Mouse (Mus musculus): ENCODE measurements around the gene Sorbs2. TPM values are rescaled to one million over a fixed set of nuclear protein-coding genes. Genes with fewer than 3 reads are reported as not detected.

Gene Sorbs2
- total RNA-seq, 2 experiments from 2014 or later, result 32.8 to 80.8 TPM

GRCm38 (mm10) chr8:45715330-45716027 is 207.9 kb downstream of the Sorbs2 start:
- no peak overlapping the region for H3K4me3 ChIP-seq
- no peak for DNase-seq
- intact Hi-C loops (cut with DNase I), result no loop called here
- TF ChIP-seq CTCF (IDR thresholded peaks at IDR 0.05), result no peak
- no peak overlapping the region for H3K27ac ChIP-seq

GRCm38 (mm10) chr8:45719776-45720175 is 212.2 kb downstream of the Sorbs2 start:
- DNase-seq, result no peak
- H3K4me3 ChIP-seq, result no peak overlapping the region
- peak overlapping the region; percentile 61 for H3K27ac ChIP-seq
- intact Hi-C loops (cut with DNase I), result no loop called here
- no peak for TF ChIP-seq CTCF (IDR thresholded peaks at IDR 0.05)

- TF ChIP-seq CTCF (IDR thresholded peaks at IDR 0.05), result no peak
- intact Hi-C loops (cut with DNase I), result no loop called here
- no peak for DNase-seq
- H3K27ac ChIP-seq, result no peak overlapping the region
- no peak overlapping the region for H3K4me3 ChIP-seq
Observed at GRCm38 (mm10) chr8:45724204-45724603, 216.6 kb downstream of the Sorbs2 start.

DNA sequence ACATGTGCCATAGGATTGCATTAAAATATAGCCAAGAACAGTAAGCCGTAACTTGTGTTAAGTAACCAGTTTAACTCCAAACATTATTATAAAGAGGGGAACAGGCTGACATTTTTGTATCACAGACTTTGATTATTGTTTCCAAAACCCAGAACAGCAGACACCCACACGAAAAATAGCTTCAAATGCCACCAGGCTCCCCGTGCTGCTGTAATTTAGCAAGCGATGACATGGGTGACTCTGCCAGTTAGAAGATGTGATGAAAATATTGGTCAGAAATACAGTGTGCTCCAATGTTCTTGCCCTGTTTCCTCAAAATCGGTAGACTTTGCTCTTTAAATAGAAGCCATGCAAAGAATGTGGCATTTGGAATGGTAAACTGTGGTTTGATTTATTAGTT is 217.7 kb downstream of the Sorbs2 start:
- no peak for DNase-seq
- Histone ChIP-seq H3K4me3 (no peak overlapping the region), H3K27ac (no peak overlapping the region)
- no peak for TF ChIP-seq CTCF (IDR thresholded peaks at IDR 0.05)
- intact Hi-C loops (cut with DNase I), result no loop called here

- intact Hi-C loops (cut with DNase I), result no loop called here
- TF ChIP-seq CTCF (IDR thresholded peaks at IDR 0.05), result no peak
- no peak overlapping the region for H3K27ac ChIP-seq
- DNase-seq, result no peak
- no peak overlapping the region for H3K4me3 ChIP-seq
Observed at GRCm38 (mm10) chr8:45729850-45730382, 222.3 kb downstream of the Sorbs2 start.

DNA sequence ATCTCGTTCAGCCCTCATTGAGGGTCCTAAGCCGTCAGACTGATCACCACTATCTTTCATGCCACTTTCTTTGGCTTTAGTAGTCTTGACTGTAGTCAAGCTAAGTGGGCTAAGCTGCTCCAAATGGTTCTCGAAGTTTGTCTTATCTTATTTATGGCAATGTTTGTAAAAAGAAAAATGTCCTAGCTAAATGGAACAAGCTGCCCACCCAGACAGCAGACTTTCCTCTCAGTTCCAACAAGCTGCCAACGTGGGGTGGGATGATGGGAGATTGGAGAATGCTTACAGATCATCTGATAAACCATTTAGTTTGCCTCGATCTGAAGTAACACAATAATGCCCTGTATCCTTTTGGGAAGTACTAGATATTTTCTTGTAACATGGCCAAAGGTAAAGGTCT is 223.2 kb downstream of the Sorbs2 start:
- TF ChIP-seq CTCF (IDR thresholded peaks at IDR 0.05), result no peak
- H3K4me3 ChIP-seq, result no peak overlapping the region
- intact Hi-C loops (cut with DNase I), result no loop called here
- DNase-seq, result no peak
- no peak overlapping the region for H3K27ac ChIP-seq

GRCm38 (mm10) chr8:45734071-45734470 is 226.5 kb downstream of the Sorbs2 start:
- no peak overlapping the region for H3K4me3 ChIP-seq

GRCm38 (mm10) chr8:45737266-45737665 is 229.7 kb downstream of the Sorbs2 start:
- no peak for DNase-seq
- H3K4me3 ChIP-seq, result no peak overlapping the region
- intact Hi-C loops (cut with DNase I), result no loop called here
- TF ChIP-seq CTCF (IDR thresholded peaks at IDR 0.05), result no peak
- H3K27ac ChIP-seq, result no peak overlapping the region

More at GRCm38 (mm10) chr8:45734071-45734470, 226.5 kb downstream of the Sorbs2 start:
- no peak for TF ChIP-seq CTCF (IDR thresholded peaks at IDR 0.05)
- DNase-seq, result no peak
- intact Hi-C loops (cut with DNase I), result no loop called here
- H3K27ac ChIP-seq, result no peak overlapping the region

DNA sequence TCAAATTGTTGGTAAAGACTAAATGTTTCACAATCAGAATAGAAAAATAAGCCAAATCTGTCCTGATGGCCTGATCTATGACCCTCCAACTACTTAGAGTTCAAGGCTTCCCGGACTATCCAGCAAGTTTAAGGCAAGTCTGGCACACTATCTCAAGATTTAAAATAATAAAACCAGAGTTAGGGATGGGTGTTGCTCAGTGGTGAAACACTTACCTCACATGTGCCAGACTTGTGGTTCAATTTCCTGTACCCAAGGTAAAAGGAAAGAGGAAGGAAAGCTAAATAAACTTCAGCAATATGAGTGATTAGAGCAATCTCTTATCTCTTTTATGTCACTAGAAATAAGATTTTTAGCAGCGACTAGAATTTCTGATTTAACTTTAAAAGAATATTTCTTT is 235.7 kb downstream of the Sorbs2 start:
- intact Hi-C loops (cut with DNase I), result loop anchor here (5.0 kb wide), 1 partner anchor 76 kb away; no protein-coding TSS in a partner anchor
- Histone ChIP-seq H3K27ac (no peak overlapping the region), H3K4me3 (no peak overlapping the region)
- TF ChIP-seq CTCF (IDR thresholded peaks at IDR 0.05), result no peak
- no peak for DNase-seq

DNA sequence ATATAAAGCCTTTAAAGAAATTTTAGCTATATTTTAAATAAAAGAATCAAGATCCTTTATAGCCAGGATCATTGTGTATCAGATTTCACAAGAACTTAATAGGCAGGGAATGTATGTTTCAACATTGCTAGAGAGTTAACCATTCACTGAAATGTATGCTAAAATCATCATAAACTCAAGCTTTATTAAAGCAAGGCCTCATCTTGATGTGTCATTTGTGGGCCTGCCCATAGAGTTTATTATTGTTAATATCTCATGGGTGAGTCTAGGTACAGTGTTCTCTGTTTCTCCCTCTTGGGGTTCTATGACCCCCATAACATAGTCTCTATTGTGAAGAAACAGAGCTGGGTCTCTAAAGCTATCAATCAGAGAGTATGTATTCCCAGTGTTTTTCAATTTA is 236.2 kb downstream of the Sorbs2 start:
- intact Hi-C loops (cut with DNase I), result loop anchor here (5.0 kb wide), 1 partner anchor 76 kb away; no protein-coding TSS in a partner anchor
- TF ChIP-seq CTCF (IDR thresholded peaks at IDR 0.05), result no peak
- no peak overlapping the region for H3K27ac ChIP-seq

DNA sequence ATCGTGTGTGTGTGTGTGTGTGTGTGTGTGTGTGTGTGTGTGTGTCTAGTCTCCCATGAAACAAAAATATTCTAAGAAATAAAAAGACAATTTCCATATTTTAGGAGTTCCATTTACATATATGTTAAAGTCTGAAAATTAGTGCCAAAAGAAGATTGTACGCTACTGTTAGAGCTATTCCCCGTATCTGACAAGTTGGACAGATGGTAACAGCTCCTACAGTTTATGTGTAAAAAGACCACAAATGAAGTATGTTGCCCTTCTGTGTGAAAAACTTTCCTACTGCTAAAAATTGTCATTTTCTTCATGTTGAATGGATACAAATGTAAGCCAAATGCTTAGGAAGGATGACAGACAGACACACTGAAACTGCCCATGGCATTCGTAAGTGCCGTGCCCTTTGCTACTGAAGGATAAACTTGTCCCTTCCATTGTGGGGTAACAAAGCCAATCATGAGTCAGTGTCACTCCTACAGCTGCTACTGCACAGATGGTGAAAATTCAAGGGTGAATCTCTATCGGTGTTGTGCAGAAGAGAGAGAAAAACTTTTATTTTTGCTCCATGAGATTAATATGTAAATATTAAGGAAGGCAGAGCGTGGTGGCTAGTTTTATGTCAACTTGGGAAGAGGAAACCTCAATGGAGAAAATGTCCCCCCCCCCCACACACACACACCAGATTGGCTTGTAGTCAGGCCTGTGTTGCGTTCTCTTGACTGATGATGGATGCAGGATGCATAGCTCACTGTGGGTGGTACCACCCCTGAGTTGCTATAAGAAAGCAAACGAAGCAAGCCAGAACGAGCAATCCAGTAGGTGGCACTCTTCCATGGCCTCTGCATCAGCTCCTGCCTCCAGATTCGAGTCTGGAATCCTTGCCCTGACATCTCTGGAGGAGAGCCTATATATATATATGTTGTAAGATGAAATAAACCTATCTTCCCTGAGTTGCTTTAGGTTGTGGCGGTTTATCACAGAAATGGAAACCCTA is 244.2 kb downstream of the Sorbs2 start:
- peak; percentile 13; the same call in 1 of the 2 replicates for TF ChIP-seq CTCF (IDR thresholded peaks at IDR 0.05)
- H3K27ac ChIP-seq, result no peak overlapping the region
- H3K4me3 ChIP-seq, result no peak overlapping the region
- DNase-seq, result no peak
- intact Hi-C loops (cut with DNase I), result no loop called here

More for the DNA sequence above, 236.2 kb downstream of the Sorbs2 start:
- no peak overlapping the region for H3K4me3 ChIP-seq
- no peak for DNase-seq

DNA sequence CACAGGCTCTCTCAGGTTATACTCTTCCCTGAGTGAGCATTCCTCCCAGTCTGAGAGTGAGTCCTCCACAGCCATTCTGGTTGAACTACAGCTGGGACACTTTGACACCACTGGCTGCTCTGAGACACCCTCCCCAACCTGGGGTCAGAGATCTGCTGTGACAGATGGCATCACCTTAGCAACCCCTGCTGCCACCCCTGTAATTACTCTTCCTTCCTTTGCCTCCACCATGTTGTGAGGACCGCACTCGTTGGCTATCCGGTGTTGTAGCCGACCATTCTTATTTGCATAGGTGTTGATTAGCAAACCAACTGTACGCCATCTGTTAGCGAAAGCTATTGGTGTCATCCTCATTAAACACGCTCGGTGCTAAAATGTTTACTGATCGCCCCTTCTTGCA is 247.9 kb downstream of the Sorbs2 start:
- peak; percentile 34 for DNase-seq
- intact Hi-C loops (cut with DNase I), result no loop called here
- TF ChIP-seq CTCF (IDR thresholded peaks at IDR 0.05), result no peak
- H3K27ac ChIP-seq, result peak overlapping the region; percentile 72
- no peak overlapping the region for H3K4me3 ChIP-seq

- no peak for DNase-seq
- Histone ChIP-seq H3K27ac (peak overlapping the region; percentile 72), H3K4me3 (no peak overlapping the region)
- no peak for TF ChIP-seq CTCF (IDR thresholded peaks at IDR 0.05)
- intact Hi-C loops (cut with DNase I), result no loop called here
Observed at GRCm38 (mm10) chr8:45755972-45756371, 248.4 kb downstream of the Sorbs2 start.
